Mouse (Mus musculus): ENCODE results near the gene B430306N03Rik. TPM values are rescaled to one million over a fixed set of nuclear protein-coding genes. Genes with fewer than 3 reads are reported as not detected.

Gene B430306N03Rik
- polyA plus RNA-seq, 1 experiment: not detected

DNA sequence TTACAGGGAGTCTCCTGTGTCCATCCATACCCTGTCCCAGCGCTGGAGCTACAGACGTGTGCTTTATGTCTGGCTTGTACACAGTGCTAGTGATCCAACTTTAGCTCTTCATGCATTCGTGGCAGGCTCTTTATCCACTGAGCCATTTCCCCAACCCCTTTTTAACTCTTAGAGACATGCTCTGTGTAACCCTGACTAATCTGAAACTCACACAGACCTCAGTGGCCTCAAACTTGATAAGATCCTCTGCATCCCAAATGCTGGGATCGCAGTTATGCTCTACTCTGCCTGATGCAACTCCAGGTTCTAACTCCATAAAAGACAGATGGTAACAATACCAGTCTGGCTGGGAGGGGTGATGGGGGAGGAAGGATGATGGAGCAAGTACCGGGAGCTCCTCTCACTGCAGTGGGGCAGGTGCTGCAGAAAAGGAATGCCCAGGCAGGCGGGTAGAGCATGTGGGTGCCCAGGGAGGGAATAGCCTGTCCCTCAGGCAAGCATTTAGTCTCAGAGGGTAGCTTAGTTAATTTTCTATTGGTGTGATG is 47.6 kb downstream of the B430306N03Rik start:
- Histone ChIP-seq H3K4me3 (ENCODE audit: insufficient read depth, low read depth, low read length) (no peak overlapping the region), H3K27ac (ENCODE audit: insufficient read depth, low read depth, low read length) (no peak overlapping the region), H3K4me1 (ENCODE audit: control insufficient read depth, insufficient read depth, low read length) (no peaks in the 10 kb centered on the region)
- TF ChIP-seq POLR2A (IDR thresholded peaks at IDR 0.05; ENCODE audit: insufficient read depth, low read depth, low read length) (no peak), CTCF (IDR thresholded peaks at IDR 0.05; ENCODE audit: insufficient read depth, low read depth, low read length) (no peak)
- 68% methylated on average over 6 of the region's 6 CpGs for WGBS

DNA sequence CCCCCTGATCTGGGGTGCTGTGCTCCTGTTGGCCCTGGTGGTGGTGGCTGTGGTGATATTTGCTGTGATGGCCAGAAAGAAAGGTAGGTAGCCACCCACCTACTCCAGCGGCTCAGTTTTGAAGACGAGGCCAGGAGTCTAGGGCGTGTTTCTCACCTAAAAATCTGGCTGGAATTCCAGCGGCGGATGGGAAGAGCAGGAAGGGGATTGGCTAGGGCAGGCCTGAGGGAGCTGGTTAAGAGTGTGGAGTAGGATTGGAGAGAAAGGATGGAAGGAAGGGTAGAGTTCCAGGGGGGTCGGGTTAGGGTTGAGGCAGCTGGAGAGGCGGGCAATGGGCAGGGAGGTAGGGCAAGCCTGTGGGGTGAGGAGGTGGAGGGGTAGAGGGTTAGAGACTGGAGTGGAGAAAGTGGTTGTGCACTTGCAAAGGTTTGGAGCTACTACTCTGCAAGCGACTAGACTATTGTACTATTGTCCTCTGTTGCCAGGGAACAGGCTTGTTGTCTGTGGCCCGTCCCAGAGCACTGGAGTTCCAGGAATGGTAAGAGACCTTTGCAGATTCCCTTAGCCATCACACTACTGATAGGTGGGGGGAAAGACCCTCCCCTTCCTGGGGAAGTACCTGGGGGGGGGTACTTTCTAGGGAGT is 49.7 kb downstream of the B430306N03Rik start:
- no peak overlapping the region for H3K4me3 ChIP-seq (ENCODE audit: insufficient read depth, low read depth, low read length)
- WGBS: 83% methylated on average over 9 of the region's 9 CpGs
- H3K27ac ChIP-seq (ENCODE audit: insufficient read depth, low read depth, low read length): no peak overlapping the region
- TF ChIP-seq CTCF (IDR thresholded peaks at IDR 0.05; ENCODE audit: insufficient read depth, low read depth, low read length) (no peak), POLR2A (IDR thresholded peaks at IDR 0.05; ENCODE audit: insufficient read depth, low read depth, low read length) (no peak)
- H3K4me1 ChIP-seq (ENCODE audit: control insufficient read depth, insufficient read depth, low read length): no peaks in the 10 kb centered on the region

GRCm38 (mm10) chr17:48366806-48367205 is 50.9 kb downstream of the B430306N03Rik start:
- Histone ChIP-seq H3K4me3 (ENCODE audit: insufficient read depth, low read depth, low read length) (no peak overlapping the region), H3K27ac (ENCODE audit: insufficient read depth, low read depth, low read length) (no peak overlapping the region), H3K4me1 (ENCODE audit: control insufficient read depth, insufficient read depth, low read length) (no peaks in the 10 kb centered on the region)
- TF ChIP-seq POLR2A (IDR thresholded peaks at IDR 0.05; ENCODE audit: insufficient read depth, low read depth, low read length) (no peak), CTCF (IDR thresholded peaks at IDR 0.05; ENCODE audit: insufficient read depth, low read depth, low read length) (no peak)
- 89% methylated on average over 5 of the region's 5 CpGs for WGBS

GRCm38 (mm10) chr17:48371621-48372020 is 55.7 kb downstream of the B430306N03Rik start:
- Histone ChIP-seq H3K4me3 (ENCODE audit: insufficient read depth, low read depth, low read length) (no peak overlapping the region), H3K27ac (ENCODE audit: insufficient read depth, low read depth, low read length) (no peak overlapping the region), H3K4me1 (ENCODE audit: control insufficient read depth, insufficient read depth, low read length) (0 out of 2 replicates have a peak, but pooled peaks cover 2% of the 10 kb centered on the region)
- no peak for TF ChIP-seq CTCF (IDR thresholded peaks at IDR 0.05; ENCODE audit: insufficient read depth, low read depth, low read length)
- no peak for TF ChIP-seq POLR2A (IDR thresholded peaks at IDR 0.05; ENCODE audit: insufficient read depth, low read depth, low read length)

DNA sequence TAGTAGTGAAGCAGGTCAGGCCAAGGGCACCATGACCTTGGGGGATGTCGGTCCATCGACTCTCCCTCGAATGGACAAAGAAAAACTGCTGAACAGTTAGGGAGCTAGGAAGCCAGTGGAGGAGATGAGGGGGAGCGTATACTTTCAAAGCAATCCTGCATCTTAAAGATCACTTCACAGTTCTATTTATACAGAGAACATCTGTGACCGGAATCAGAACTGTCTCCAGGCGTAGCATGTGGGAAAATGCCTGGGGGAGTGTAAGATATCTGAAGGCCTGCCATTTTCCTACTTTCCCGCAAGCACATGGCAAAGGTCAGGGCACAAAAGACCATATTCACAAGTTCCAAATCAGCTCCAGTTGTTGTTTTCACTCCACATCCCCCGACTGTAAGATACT is 57.0 kb downstream of the B430306N03Rik start:
- no peak overlapping the region for H3K27ac ChIP-seq (ENCODE audit: insufficient read depth, low read depth, low read length)
- H3K4me3 ChIP-seq (ENCODE audit: insufficient read depth, low read depth, low read length): no peak overlapping the region
- TF ChIP-seq POLR2A (IDR thresholded peaks at IDR 0.05; ENCODE audit: insufficient read depth, low read depth, low read length) (no peak), CTCF (IDR thresholded peaks at IDR 0.05; ENCODE audit: insufficient read depth, low read depth, low read length) (no peak)
- 49% methylated on average over 8 of the region's 8 CpGs for WGBS
- H3K4me1 ChIP-seq (ENCODE audit: control insufficient read depth, insufficient read depth, low read length): 0 out of 2 replicates have a peak, but pooled peaks cover 2% of the 10 kb centered on the region

DNA sequence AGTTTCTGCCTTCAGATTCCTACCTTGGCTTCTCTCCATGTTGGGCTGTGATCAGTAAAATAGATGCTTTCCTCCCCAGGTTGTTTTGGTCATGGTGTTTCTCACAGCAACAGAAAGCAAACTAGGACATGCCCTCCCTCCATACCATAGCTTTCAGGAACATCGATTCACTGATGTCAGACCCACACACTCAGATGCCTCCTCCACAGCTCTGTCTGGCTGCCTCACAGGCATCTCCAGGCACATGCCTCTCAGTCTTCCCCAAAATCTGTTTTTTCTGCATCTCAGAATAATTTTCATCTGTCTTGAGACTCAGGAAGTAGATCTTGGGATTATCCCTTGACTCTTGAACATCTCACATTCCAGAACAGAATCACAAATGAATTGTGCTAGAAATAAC is 60.2 kb downstream of the B430306N03Rik start:
- Histone ChIP-seq H3K4me3 (ENCODE audit: insufficient read depth, low read depth, low read length) (no peak overlapping the region), H3K27ac (ENCODE audit: insufficient read depth, low read depth, low read length) (no peak overlapping the region), H3K4me1 (ENCODE audit: control insufficient read depth, insufficient read depth, low read length) (0 out of 2 replicates have a peak, but pooled peaks cover 2% of the 10 kb centered on the region)
- WGBS: 73% methylated on average over 1 of the region's 1 CpGs
- TF ChIP-seq CTCF (IDR thresholded peaks at IDR 0.05; ENCODE audit: insufficient read depth, low read depth, low read length): no peak

Other genes starting within 250 kb of the B430306N03Rik start
- gene 1700067P10Rik, start 226.8 kb upstream of the B430306N03Rik start, polyA plus RNA-seq (2012; ENCODE audit: insufficient read depth, insufficient read length, low replicate concordance, missing spikeins): not detected in 2 replicates
- not detected in 2 replicates for gene 9830107B12Rik, start 169.9 kb upstream of the B430306N03Rik start, polyA plus RNA-seq (2012; ENCODE audit: insufficient read depth, insufficient read length, low replicate concordance, missing spikeins)
- not detected in 2 replicates for gene A530064D06Rik, start 148.9 kb upstream of the B430306N03Rik start, polyA plus RNA-seq (2012; ENCODE audit: insufficient read depth, insufficient read length, low replicate concordance, missing spikeins)
- gene Trem1, start 83.4 kb upstream of the B430306N03Rik start, polyA plus RNA-seq (2012; ENCODE audit: insufficient read depth, insufficient read length, low replicate concordance, missing spikeins): not detected in 2 replicates
- not detected in 2 replicates for gene Trem3, start 68.4 kb upstream of the B430306N03Rik start, polyA plus RNA-seq (2012; ENCODE audit: insufficient read depth, insufficient read length, low replicate concordance, missing spikeins)
- not detected in 2 replicates for gene Treml4, start 51.8 kb upstream of the B430306N03Rik start, polyA plus RNA-seq (2012; ENCODE audit: insufficient read depth, insufficient read length, low replicate concordance, missing spikeins)
- gene Treml2, start 16.6 kb upstream of the B430306N03Rik start, polyA plus RNA-seq (2012; ENCODE audit: insufficient read depth, insufficient read length, low replicate concordance, missing spikeins): not detected in 2 replicates
- not detected in 2 replicates for gene Trem2, start 30.3 kb downstream of the B430306N03Rik start, polyA plus RNA-seq (2012; ENCODE audit: insufficient read depth, insufficient read length, low replicate concordance, missing spikeins)
- not detected in 2 replicates for gene Treml1, start 43.8 kb downstream of the B430306N03Rik start, polyA plus RNA-seq (2012; ENCODE audit: insufficient read depth, insufficient read length, low replicate concordance, missing spikeins)
- not detected in 2 replicates for gene Nfya, start 93.8 kb downstream of the B430306N03Rik start, polyA plus RNA-seq (2012; ENCODE audit: insufficient read depth, insufficient read length, low replicate concordance, missing spikeins)
- gene Oard1, start 93.9 kb downstream of the B430306N03Rik start, polyA plus RNA-seq (2012; ENCODE audit: insufficient read depth, insufficient read length, low replicate concordance, missing spikeins): not detected in 2 replicates
- not detected in 2 replicates for gene Apobec2, start 116.8 kb downstream of the B430306N03Rik start, polyA plus RNA-seq (2012; ENCODE audit: insufficient read depth, insufficient read length, low replicate concordance, missing spikeins)
- gene Tspo2, start 135.4 kb downstream of the B430306N03Rik start, polyA plus RNA-seq (2012; ENCODE audit: insufficient read depth, insufficient read length, low replicate concordance, missing spikeins): not detected in 2 replicates
- gene Unc5cl, start 138.8 kb downstream of the B430306N03Rik start, polyA plus RNA-seq (2012; ENCODE audit: insufficient read depth, insufficient read length, low replicate concordance, missing spikeins): not detected in 2 replicates

Data from olfactory bulb, adult 2 months (tissue).